In genomic region chr5:142367085-142368081, GRCm38 (mm10) we compare ENCODE assay signal across 8 mouse cellular contexts. TPM values are rescaled to one million over a fixed set of nuclear protein-coding genes. Genes with fewer than 3 reads are reported as not detected.
DNase-seq lines count a peak whose midpoint lies in the region; ATAC-seq and TF ChIP-seq lines count a peak whose summit lies in the region.

No protein-coding gene starts in this region.

- no peaks in the 10 kb centered on the region for H3K27me3 ChIP-seq in kidney, embryonic 14.5 days (ENCODE audit: control insufficient read depth, insufficient read depth, low read length)
- no peaks in the 10 kb centered on the region for H3K27me3 ChIP-seq in limb, embryonic 15.5 days

- peak overlapping the region; percentile 85 for H3K27ac ChIP-seq in bone marrow macrophage, adult 2 months (ENCODE audit: insufficient read depth, low read depth, low read length)
- H3K27ac ChIP-seq in embryonic fibroblast, embryonic 13.5 days (ENCODE audit: insufficient read depth, low read length), result peak overlapping the region; percentile 55
- peak overlapping the region; percentile 62 for H3K27ac ChIP-seq in kidney, embryonic 14.5 days (ENCODE audit: low read depth, low read length)
- H3K27ac ChIP-seq in limb, embryonic 15.5 days, result peak overlapping the region; percentile 85

- 1% methylated on average over 81 of the region's 83 CpGs for WGBS in kidney, embryonic 14.5 days
- WGBS in limb, embryonic 15.5 days, result under 1% methylated on average over 83 of the region's 83 CpGs

- no peaks in the 10 kb centered on the region for H3K9me3 ChIP-seq in kidney, embryonic 14.5 days (ENCODE audit: control insufficient read depth, low read length)
- no peaks in the 10 kb centered on the region for H3K9me3 ChIP-seq in limb, embryonic 15.5 days

- TF ChIP-seq CTCF in bone marrow macrophage, adult 2 months (IDR thresholded peaks at IDR 0.05; ENCODE audit: low read depth, low read length), result peak; percentile 65
- peak; percentile 86 for TF ChIP-seq CTCF in embryonic fibroblast, embryonic 13.5 days (IDR thresholded peaks at IDR 0.05; ENCODE audit: borderline replicate concordance, insufficient read depth, low read length)

- H3K4me1 ChIP-seq in bone marrow macrophage, adult 2 months (ENCODE audit: control insufficient read depth, insufficient read depth, low read length), result peaks cover 13% of the 10 kb centered on the region
- H3K4me1 ChIP-seq in embryonic fibroblast, embryonic 13.5 days (ENCODE audit: control insufficient read depth, insufficient read depth, low read length), result peaks cover 10% of the 10 kb centered on the region
- peaks cover 10% of the 10 kb centered on the region; the same call in 1 of the 2 replicates for H3K4me1 ChIP-seq in kidney, embryonic 14.5 days (ENCODE audit: control insufficient read depth, insufficient read depth, low read length)
- peaks cover 23% of the 10 kb centered on the region for H3K4me1 ChIP-seq in limb, embryonic 15.5 days

- DNase-seq in A20 (ENCODE audit: low read depth, low spot score), result peak; percentile 98
- peak; percentile 97 to 99 for DNase-seq in heart, adult 9 months (ENCODE audit: low spot score in 2 of 2)
- DNase-seq in monocyte, adult 2 months (ENCODE audit: low read depth in 1 of 2, low spot score in 2 of 2), result peak; percentile 93 to 99
- DNase-seq in spleen, postnatal 36 days (ENCODE audit: low spot score in 2 of 2), result peak; percentile 94 to 96

- H3K9ac ChIP-seq in kidney, embryonic 14.5 days (ENCODE audit: low read depth, low read length), result peak overlapping the region; percentile 77
- peak overlapping the region; percentile 57 for H3K9ac ChIP-seq in limb, embryonic 15.5 days

- peak overlapping the region; percentile 67 for H3K4me3 ChIP-seq in bone marrow macrophage, adult 2 months (ENCODE audit: insufficient read depth, low read length)
- peak overlapping the region; percentile 53 for H3K4me3 ChIP-seq in embryonic fibroblast, embryonic 13.5 days (ENCODE audit: insufficient read depth, low read length)
- H3K4me3 ChIP-seq in kidney, embryonic 14.5 days (ENCODE audit: low read length), result peak overlapping the region; percentile 63
- peak overlapping the region; percentile 69 for H3K4me3 ChIP-seq in limb, embryonic 15.5 days

- ATAC-seq in kidney, embryonic 14.5 days (ENCODE audit: low FRiP score, low TSS enrichment), result peak; percentile 93
- ATAC-seq in limb, embryonic 15.5 days (ENCODE audit: insufficient number of reproducible peaks, low FRiP score, low TSS enrichment, low read depth), result peak; percentile 89

- H3K36me3 ChIP-seq in kidney, embryonic 14.5 days (ENCODE audit: control insufficient read depth, insufficient read depth, low read length), result no peaks in the 10 kb centered on the region
- no peaks in the 10 kb centered on the region for H3K36me3 ChIP-seq in limb, embryonic 15.5 days

- no peak for TF ChIP-seq POLR2A in bone marrow macrophage, adult 2 months (IDR thresholded peaks at IDR 0.05; ENCODE audit: borderline replicate concordance, low read depth, low read length)
- TF ChIP-seq POLR2A in embryonic fibroblast, embryonic 13.5 days (IDR thresholded peaks at IDR 0.05; ENCODE audit: low read depth, low read length), result peak; percentile 93

- H3K4me2 ChIP-seq in kidney, embryonic 14.5 days (replicated peaks; ENCODE audit: low read depth, low read length), result peak overlapping the region; percentile 82
- peak overlapping the region; percentile 73 for H3K4me2 ChIP-seq in limb, embryonic 15.5 days

RNA-seq across cellular contexts. Expression of gene Foxk1, which starts 33.9 kb away (rescaled TPM):
- polyA plus RNA-seq in bone marrow macrophage, adult 2 months (2012; ENCODE audit: insufficient read depth, insufficient read length, missing spikeins), result 16.2 and 18.2 TPM in 2 replicates
- 34.1 and 38.3 TPM in 2 replicates for polyA plus RNA-seq in embryonic fibroblast, embryonic 13.5 days (2011; ENCODE audit: insufficient read length, low read depth, missing spikeins)
- polyA plus RNA-seq in kidney, embryonic 14.5 days (2014; fragmentation: Nextera tagmentation; extraction: Ambion mirVana), result 4.4 and 6.5 TPM in 2 replicates
- 4.4 and 5.3 TPM in 2 replicates for polyA plus RNA-seq in limb, embryonic 15.5 days (2015; fragmentation: Nextera tagmentation; extraction: Ambion mirVana)

Comparison
In these comparisons a context has a peak if more than half of its experiments do, and no peak if none do; other contexts are left out.
1. Peak in every context shown above with its lines: DNase-seq, ATAC-seq, H3K4me3 ChIP-seq and H3K27ac ChIP-seq.